Mouse (Mus musculus) heart, adult 2 months (tissue): ENCODE measurements around the gene Dok4.

Source experiments
- CTCF ChIP-seq: fragments of 200-600 bp; IDR thresholded peaks from 2 replicates; pipeline ENCODE4 v1.8.1; 2022; ENCODE audit warnings: antibody characterized with exemption, mild to moderate bottlenecking, moderate library complexity
- EP300 ChIP-seq: fragments of 200-500 bp; IDR thresholded peaks from 2 replicates; pipeline ENCODE4 v1.6.1; 2011; ENCODE audit warnings: low read depth, low read length, control low read depth; ENCODE audit not compliant: insufficient read depth
- POLR2A ChIP-seq: fragments of 200-500 bp; IDR thresholded peaks from 2 replicates; pipeline ENCODE4 v1.6.1; 2011; ENCODE audit warnings: mild to moderate bottlenecking, low read depth, low read length, control low read depth; ENCODE audit not compliant: insufficient read depth

DNA sequence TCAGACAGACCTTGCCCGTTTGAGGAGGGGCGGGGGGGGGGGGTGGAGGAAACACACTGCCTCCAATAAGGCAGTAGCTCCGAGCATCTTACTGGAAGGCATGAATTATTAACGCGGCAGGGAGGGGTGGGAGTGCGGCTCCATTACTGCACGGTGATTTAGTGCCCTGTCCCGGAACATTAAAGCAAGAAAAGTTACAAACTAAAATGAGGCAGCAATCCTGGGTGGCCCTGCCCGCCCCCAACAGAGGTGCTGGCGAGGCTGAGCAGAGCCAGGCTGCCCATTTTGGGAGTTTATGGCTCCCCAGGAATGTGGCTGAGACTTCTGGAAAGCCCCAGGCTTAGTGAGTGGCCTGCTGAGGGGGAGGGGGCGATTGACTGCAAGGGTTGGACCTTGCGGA, 27.6 kb upstream of the Dok4 start:
- TF ChIP-seq CTCF (no peak), EP300 (no peak), POLR2A (no peak)
